Mouse (Mus musculus) retina, adult 2 months (tissue): ENCODE data around the gene Hjurp.

Experiments
- DNase-seq: peaks from one replicate; pipeline ENCODE4 v3.0.0-alpha.2; 2012; ENCODE audit warnings: low read depth, low spot score

Hjurp gene

DNA sequence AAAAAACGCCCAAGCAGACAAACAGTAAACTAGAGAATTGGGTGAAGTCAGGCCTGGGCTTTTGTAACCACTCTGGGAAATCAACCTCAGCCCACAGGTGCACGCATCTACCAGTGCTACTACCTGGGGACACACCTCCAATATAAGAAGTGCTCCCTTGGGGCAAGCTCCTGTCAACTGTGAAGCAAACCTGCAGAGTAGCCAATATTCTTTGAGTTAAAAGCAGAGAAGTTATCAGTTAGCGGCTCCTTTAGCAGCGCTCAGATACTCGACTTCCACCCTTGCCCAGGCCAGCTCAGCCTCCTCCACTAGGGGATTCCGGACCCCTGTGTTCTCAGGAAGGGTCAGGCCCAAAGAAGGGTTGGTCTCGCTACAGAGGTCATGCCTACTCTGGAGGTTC, 15.7 kb downstream of the Hjurp start:
- no peak for DNase-seq

DNA sequence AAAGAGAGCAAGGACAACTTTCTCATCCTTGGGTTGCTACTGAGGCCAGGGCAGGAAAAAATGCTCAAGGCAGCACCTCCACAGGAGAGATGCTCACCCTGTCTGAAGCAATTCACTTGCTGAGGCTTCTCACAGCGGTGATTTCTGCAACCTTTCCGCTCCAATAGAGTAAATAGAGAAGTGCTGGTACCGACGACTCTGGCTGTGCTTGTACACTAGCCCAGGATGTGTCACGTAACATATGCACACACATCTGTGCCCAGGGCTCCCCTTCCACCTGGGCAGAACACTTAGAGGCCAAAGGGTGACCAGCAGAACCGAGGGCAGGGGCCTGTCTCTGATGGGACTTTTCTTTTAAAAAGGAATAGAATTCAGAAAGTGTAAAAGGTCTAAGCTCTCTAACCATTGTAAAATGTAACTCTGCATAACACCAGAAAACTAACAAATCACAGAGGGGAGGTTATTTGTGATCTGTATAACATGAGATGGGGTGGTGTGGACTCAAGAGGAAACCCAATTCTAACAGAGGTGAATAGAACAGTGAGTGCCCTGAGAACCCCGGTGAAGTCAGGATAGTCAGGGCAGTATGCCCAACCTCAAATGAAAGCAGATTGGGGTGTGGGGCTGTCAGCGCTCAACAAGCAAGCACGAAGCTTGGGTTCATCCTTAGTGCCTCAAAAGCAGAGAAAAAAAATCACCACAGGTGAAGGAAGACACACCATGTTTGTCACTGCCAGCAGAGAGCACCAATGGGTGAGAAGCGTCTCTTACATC, 16.6 kb downstream of the Hjurp start:
- no peak for DNase-seq

DNA sequence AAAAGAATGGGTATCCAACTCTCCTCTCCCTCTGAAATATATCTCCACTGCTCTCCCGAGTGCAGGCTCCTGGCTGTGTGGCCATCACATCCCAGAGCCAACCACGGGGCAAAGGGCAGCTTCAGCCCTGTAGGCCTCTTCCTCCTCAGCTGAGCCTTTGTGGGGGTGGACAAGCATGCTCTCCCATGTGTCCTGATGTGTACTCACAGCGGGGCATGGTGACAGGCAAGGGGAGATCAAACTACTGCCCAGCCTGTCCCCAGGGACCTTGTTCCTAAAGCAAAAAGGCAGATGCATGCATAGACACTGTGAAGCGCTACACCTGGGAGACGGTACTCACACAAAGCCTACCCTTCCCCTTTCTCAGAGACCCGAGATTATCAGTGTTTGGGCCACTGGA, 17.3 kb downstream of the Hjurp start:
- DNase-seq, result no peak

DNA sequence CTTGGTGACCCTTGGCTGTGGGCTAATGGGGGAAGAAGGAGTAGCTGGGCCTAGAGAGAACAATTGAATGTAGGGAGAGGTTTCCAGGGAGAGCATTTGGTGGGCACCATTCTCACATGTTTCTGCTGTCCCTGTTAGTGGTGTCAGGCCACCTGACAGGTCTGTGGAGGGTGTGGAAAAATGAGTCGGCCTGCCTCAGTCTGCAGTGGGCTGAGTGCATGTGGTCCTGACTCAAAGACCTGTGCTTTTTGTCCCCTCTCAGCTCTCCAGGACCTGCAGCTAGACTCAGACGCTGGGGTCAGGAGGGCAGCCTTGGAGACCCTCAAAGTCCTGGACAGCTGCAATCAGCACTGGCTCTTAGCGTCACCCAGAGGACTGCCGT, 17.8 kb downstream of the Hjurp start:
- no peak for DNase-seq

DNA sequence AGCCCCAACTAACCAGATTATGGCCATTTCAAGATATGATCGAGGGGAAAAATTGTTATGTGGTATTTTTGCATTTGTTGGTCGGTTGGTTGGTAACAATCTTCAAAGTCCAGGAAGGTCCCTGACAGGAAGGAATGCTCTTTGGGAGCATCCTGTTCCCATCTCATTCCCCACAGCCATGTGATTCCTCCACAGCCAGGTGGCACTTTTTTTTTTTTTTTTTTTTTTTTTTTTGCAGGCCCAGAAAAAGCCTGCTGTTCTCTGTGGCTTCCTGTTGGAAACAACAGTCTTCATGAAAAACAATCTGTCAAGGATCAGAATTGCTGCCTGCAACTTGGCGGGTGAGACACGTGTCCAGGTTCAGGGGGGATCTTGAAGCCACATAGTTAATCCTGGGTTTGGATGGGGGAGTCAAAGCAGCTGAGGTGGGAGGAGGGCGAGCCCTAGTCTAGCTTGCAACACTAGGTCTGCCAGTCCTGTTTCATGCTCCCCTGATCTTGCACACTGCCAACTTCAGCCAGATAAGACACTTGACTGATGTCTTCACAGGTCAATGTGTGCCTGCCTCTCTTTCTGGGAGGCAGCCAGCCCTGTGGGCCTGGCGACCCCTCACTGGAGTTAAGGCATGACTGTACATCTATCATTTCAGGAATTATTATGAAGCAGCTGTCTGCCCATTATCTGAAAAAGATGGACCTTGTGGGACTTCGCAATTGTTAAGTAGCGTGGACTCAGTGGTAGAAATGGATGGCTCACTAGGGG, 18.4 kb downstream of the Hjurp start:
- DNase-seq, result no peak

DNA sequence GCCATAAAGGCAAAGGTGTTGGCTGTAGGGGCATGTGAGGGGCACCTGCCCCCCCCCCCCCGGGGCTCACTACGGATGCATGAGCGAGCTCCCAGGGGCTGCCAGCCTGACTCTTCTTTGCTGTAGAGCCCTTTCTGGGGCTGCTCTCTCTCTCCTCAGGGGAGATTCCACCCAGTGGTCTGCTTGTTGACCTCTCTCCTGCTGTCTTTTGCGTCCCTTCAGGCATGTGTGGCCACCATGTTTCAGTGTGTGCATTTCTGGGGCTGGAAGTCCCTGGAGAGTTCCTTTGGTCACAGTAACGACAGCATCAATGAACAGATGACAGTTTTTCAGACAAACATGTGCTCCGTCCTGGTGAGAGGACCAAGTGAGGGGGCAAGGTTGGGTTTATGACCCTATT, 19.1 kb downstream of the Hjurp start:
- DNase-seq, result no peak

DNA sequence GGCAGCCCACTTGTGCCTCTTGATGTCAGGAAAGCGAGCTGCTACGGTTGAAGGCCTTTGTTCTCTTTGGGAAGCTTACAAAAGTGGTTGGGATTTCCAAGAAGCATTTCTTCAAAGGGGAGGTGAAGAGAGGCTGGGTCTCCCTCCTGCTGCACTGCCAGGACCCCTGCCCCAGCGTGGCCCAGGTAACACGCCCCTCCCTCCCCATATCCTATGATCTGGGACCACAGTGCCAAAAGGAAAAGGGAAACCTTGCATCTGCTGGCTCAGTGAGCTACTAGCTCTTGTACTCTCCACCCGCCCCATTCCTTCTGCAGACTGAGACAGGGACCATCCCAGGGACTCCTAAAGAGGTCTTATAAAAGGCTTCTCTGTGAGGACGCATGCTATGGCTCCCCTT, 19.8 kb downstream of the Hjurp start:
- DNase-seq, result no peak

DNA sequence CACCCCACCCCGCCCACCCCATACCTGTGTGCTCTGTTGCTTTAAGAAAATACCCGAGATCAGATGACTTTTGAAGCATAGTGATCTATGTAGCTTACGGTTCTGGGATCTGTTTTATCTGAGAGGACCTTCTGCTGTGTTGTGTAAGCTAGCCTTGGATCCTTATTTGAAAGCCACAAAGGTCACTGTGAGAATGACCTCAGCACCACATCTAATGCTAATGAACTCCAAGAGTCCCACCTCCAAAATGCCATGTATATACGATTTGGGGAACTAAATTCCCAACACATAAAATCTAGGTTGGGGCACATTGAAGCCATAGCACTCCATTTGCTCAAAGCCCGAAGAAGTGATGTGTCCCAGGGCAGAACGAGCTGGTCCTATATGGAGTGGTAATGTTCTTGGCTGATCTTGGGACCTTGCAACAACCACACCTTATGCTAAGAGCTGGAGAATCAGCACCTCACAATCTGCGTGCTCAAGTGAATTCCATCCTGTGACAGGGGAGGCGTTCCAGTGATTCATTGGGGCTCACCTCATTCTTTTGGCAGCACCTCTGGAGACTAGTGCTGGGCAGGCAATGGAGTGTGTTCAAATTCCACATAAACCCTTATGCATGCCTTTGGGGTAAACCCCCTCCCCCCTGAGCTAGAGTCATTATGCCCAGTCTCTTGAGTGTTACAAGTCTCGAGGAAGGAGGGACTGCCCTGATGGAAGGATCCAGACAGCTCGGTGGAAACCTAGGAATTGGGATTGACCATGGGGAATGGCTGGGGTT, 20.4 kb downstream of the Hjurp start:
- no peak for DNase-seq

DNA sequence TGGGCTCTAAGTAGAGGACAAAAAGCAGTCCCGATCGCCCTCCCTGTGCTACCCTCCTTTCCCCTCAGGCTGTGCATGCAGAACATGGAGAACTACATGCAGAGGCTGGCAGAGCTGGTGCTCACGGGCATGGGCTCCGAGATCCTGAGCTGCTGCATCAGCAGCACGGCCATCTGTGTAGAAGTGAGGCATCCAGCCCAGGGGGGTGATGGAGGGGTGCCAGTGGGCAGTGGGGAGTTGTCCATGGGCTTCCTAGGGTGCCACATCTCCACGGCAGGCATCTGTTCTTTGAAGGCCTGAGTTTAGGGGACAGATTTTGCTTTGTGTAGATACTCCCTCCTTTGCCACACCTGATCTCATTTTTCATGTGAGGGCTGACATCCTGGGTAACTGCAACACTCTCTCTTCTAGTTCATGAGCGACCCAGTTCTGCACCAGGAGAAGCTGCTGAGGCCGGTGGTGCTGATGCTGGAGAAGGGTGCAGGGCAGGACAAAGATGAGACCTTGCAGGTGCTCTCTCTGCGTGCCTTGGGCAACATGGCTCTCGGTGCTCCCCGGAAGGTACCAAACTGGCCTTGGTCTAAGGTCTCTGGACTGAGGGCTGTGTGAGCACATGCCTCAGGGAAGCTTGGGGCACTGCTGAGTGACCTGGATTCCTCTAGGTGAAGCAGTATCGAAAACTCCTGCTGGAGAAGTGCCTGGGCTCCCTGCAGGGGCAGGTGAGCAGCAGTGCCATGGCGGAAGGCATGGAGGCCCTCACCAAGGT, 21.3 kb downstream of the Hjurp start:
- DNase-seq, result no peak

DNA sequence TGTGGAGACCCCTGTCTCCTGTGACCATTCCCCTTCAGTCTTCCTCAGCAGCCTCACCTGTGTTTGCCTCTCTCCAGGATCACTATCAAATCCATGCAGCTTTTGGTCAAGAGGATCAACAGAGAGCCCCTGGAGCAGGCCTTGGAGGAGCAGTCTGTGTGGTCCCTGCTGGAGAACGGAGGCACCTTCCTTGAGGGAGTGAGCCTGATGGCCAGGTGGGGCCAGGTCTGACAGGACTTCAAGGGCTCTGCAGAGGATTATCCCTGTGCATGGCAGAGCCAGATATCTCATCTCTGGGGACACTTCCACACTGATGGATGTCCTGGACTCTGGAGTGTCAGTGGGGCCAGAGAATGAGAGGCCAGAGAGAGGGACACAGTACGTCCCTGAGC, 22.0 kb downstream of the Hjurp start:
- no peak for DNase-seq

DNA sequence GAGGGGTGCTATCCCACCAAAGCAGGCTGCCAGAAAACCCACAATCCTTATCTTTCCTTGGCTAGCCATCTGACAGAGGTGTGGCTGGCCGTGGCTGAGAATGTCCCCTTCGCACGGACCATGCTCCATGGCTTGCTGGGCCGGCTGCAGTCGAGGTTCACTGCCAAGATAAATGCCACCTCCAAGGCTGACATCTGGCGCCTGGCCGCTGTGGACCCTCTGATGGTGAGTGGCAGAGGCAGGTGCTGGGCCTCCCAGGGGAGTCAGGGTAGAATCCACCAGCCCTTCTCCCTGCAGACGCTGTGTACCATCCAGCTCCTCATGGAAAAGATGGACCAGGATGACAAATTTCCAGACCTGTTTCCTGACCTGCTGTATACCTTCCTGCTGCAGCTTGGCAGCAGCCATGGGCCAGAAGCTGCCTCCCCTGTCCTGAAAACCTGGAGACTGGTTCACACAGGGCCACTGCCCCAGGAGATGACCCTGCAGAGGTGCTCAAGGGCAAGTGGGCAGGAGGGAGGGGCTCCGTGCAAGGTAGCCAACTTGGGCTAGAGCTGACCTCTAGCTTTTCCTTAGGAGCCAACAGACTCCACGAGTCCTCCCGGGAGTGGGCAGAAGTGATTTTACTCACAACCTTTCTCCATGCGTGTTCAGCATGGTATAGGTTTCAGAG, 22.5 kb downstream of the Hjurp start:
- no peak for DNase-seq

DNA sequence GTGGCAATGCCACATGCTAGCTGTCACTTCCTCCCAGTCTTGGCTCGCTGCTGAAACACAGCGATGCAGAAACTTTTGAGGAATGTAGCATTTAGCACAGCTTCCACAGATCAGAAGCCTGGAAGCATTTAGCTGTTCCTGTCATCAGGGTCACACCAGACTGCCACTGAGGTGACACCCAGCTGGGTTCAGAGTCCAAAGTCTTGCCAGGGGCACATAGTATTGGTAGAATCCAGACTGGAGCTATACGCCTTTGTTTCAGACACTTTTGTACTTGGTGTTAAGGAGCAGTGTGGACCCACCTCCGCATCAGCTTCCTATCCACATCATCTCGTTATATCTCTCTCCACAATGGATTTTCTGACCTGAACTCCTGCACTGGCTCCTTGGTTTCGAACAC, 23.9 kb downstream of the Hjurp start:
- DNase-seq, result no peak

DNA sequence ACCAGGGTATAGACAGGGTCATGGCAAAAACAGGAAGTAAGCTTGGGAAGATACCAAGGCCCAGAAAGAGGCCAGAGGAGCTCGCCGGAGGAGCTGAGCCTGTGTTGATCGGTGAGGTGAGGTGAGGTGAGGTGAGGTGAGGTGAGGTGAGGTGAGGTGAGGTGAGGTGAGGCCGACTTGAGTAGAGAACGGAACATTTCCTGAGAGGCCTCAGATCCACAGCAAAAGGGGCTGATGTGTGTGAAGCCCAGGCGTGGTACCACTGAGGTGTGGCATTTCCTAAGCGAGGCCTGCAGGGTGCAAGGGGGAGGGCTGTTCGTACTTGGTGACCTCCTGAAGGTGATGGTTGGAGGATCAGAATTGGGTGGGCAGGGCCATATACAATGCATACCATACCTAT, 24.3 kb downstream of the Hjurp start:
- no peak for DNase-seq

DNA sequence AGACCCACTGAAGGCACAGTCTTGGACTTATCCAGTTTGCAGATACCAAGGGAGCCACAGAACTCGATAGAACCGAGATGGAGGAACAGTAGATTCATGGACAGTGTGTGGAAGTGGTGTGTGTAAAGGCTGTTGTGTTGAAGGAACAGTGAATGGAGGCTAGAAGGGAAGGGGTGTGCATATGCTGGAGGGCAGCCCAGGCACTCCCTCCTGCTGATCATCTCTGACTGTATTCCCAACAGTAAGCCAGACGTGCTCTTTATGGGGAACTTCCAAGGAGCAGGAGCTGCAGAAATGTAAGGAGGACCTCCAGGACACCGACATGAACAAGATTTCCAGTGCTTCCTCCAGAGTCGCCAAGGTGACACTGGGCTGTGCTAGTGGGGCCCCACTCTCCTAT, 27.4 kb downstream of the Hjurp start:
- no peak for DNase-seq

DNA sequence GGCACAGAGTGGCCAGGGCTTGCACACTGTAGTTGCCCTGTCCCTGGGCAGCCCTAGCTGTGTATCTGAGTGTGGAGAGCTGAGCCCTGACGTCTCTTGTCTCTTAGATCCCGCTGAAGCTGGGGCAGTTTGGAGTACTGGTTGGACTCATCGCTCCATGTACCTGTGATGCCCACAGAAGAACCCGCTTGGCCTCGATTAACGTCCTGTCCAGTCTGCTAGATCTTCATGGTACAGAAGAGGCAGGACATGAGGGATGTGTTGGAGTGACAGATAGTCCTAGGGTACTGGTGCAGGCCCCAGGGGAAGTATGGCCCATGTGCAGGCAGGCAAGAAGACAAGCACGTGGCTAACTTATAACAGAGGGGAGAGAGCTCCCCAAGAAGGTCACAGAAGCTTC, 27.8 kb downstream of the Hjurp start:
- DNase-seq, result no peak

DNA sequence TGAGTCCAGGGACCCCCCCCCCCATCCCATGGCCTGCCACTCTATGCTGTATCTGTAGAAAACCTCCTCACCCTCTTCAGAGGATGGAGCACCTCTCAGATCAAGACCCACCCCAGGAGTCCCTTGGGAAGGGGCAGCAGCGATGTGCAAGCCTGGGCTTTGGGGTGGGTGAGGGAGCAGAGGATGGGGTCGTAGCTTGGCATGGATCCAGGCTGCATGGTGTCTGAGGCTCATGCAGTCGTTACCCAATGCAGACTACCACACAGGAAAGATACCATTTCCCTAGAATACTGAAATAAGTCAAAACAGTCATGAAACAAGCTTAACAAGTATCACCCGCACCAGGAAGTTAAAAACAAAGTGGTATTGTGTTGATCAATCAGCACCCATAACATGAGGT, 28.8 kb downstream of the Hjurp start:
- no peak for DNase-seq

DNA sequence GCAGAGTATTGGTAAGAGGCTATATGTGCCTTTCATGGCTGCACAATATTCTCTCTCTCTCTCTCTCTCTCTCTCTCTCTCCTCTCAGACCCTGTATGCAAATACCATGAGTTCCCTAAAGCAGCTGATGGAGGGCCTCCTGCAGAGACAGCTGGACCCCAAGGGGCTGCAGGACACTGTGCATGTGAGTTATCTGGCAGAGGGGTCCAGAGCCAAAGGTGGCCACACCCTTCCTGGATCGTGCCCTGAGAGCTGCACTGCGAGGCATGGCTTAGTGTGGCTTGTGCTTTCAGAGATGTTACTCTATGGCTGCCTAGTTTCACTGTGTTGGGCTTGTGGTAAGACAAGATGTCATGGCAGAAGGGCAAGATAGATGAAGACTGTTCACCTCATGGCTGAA, 29.8 kb downstream of the Hjurp start:
- no peak for DNase-seq

DNA sequence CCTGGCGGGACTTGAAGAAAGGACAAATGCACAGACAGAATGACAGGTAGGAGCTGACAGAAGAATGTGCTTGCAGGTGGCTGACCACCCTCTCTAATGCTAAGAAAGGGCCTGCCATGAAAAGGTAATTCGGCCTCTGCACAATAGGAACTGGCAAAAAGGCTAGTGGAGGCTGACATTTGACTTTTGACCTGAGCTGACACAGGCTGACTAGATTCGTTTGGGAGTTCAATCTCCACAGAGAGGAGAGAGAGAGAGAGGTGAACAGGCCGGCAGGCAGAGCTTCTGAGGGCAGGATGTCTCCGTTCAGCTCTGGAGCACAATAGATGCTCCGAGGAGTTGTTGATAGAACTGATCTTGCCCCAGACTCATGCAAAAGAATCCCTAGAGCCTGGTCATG, 31.0 kb downstream of the Hjurp start:
- DNase-seq, result no peak

DNA sequence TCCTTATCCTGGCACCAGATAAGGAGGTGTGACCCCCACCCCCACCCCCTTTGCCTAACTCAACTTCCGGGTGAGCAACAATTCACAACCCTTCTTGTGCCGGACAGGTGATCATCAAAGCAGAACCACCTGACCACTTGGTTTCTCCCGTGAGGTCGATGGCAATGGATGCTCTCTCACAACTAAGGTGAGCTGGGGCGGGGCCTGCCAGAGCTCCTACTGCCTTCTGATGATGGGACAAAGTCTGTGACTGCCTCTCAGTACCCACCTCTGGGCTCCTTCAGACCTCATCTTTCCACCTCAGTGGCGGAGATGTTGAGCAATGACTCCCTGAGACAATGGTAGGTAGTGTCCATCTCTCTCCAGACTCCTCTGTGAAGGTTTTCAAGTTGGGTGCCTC, 31.6 kb downstream of the Hjurp start:
- DNase-seq, result no peak

DNA sequence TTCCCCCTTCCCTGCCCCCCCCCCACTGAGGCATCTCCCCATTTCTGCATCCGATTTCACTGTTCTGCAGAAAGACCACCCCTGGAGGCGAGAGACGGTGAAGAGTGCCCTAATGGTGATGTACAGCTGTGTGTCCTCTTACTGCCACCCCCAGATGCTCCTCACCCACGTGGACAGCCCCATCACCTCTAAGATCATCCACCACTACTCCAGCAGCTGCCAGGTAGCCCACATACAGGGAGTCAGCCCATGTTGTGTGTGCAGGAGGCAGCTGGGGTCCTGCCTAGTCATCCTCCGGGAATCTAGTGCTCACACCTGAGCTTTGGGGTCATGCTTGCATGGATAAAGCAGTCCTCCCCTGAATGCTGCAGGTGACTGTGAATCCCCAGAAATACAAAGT, 33.6 kb downstream of the Hjurp start:
- DNase-seq, result no peak

DNA sequence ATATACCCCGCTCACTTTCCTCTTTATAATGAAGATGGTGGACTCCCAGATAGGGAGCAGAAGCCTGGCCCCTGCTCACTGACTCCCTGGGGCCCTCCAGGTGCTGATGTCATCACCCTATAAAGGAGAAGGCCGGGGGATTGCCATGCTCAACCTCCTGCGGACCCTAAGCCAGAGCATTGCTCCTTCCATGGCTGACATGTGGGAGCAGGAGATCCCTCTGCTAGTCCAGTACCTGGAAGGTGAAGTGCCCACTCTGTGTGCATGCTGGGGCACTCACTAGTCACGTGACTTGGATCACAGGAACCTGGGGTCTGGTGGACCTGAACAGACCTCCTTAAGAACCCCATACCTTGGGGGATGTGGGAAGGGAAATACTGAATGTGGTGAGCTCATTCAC, 36.9 kb downstream of the Hjurp start:
- DNase-seq, result no peak
